Mouse (Mus musculus): Measurements from ENCODE around the gene Hydin. TPM values are rescaled to one million over a fixed set of nuclear protein-coding genes. Genes with fewer than 3 reads are reported as not detected.

The Hydin gene
- polyA plus RNA-seq, 1 experiment from 2014 or later = 0.23 TPM

GRCm38 (mm10) chr8:110650838-110651237, 384.1 kb downstream of the Hydin start:
- Histone ChIP-seq H3K4me1 (ENCODE audit: control insufficient read depth, insufficient read depth, low read length) (no peaks in the 10 kb centered on the region), H3K9me3 (replicated peaks; ENCODE audit: control insufficient read depth, low read length) (no peaks in the 10 kb centered on the region), H3K9ac (ENCODE audit: low read length) (no peak overlapping the region), H3K27me3 (ENCODE audit: control insufficient read depth, insufficient read depth, low read length) (no peaks in the 10 kb centered on the region), H3K4me2 (ENCODE audit: low read depth, low read length) (no peak overlapping the region), H3K27ac (ENCODE audit: low read length) (no peak overlapping the region), H3K4me3 (replicated peaks; ENCODE audit: low read length) (no peak overlapping the region), H3K36me3 (ENCODE audit: control insufficient read depth, insufficient read depth, low read length) (0 out of 2 replicates have a peak, but pooled peaks cover 3% of the 10 kb centered on the region)
- WGBS = 72% methylated on average over 9 of the region's 9 CpGs
- ATAC-seq (ENCODE audit: insufficient read depth, low FRiP score) = no peak

DNA sequence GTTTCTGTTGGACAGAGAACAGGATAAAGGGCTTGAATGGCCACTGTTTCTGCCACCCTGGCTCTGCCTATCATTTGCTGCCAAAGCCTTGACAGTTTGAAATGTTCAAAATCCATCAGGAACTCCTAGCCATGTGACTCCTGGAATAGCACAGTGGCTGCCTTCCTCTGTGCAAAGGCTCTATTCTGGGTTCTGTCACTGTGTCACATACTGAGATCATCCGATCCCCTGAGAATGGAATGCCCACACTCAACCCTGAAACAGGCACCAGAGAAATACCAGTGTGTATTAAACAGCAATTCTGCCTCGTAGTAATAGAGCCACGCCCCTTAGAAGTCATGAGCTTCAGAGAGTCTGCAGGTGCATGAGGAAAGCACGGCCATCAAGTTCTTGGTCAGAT, 385.1 kb downstream of the Hydin start:
- Histone ChIP-seq H3K4me1 (ENCODE audit: control insufficient read depth, insufficient read depth, low read length) (no peaks in the 10 kb centered on the region), H3K4me3 (replicated peaks; ENCODE audit: low read length) (no peak overlapping the region), H3K4me2 (ENCODE audit: low read depth, low read length) (no peak overlapping the region), H3K9me3 (replicated peaks; ENCODE audit: control insufficient read depth, low read length) (no peaks in the 10 kb centered on the region), H3K27me3 (ENCODE audit: control insufficient read depth, insufficient read depth, low read length) (no peaks in the 10 kb centered on the region), H3K36me3 (ENCODE audit: control insufficient read depth, insufficient read depth, low read length) (0 out of 2 replicates have a peak, but pooled peaks cover 3% of the 10 kb centered on the region), H3K9ac (ENCODE audit: low read length) (no peak overlapping the region), H3K27ac (ENCODE audit: low read length) (no peak overlapping the region)
- no peak for ATAC-seq (ENCODE audit: insufficient read depth, low FRiP score)
- 69% methylated on average over 4 of the region's 4 CpGs for WGBS

DNA sequence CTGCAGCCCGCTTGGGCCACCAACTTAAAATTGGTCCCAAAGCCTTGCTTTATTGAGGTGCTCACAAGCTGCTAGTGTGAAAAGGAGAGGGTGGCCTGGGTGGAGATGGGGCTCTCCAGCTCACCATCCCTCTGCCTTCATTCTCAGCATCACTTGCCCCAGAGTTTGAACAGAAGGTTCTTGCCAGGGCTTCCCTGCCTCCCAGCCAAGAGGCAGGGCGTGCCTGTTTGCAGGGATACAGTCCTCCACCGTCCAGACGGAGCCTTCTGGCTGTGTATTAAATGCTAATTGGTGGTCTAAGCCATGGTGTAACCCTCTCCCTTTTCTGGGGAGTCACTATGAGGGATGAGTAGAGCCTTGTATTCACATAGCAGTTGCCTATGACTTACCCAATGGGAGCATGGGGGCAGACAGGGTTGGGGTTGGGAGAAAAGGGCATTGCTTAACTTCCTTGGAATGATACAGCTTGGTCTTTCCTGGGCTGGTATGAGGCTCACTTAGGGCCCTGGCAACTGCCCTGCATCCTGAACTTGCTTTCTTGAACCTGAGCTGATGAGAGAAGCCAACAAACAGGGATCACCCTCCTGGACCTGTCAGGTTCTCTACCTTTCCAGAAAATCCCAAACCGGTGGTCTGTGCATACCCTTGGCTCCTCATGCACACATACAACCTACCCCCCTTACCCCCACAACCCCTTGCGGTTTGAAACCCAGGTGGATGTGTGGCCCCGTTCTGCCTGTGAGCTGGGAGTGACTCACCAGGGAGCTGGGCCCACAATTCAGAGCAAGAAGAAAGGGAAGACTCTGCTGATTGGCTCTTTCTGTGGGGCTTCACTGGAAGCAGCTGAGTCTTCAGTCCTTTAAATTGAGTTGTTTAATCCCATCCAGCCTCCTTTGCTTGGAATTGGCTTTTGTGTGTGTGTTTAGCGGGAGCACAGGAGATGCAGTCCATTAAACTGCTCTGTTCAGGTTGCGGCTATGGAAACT, 387.6 kb downstream of the Hydin start:
- Histone ChIP-seq H3K9ac (ENCODE audit: low read length) (no peak overlapping the region), H3K27ac (ENCODE audit: low read length) (no peak overlapping the region), H3K36me3 (ENCODE audit: control insufficient read depth, insufficient read depth, low read length) (no peaks in the 10 kb centered on the region), H3K4me2 (ENCODE audit: low read depth, low read length) (no peak overlapping the region), H3K27me3 (ENCODE audit: control insufficient read depth, insufficient read depth, low read length) (no peaks in the 10 kb centered on the region), H3K4me3 (replicated peaks; ENCODE audit: low read length) (no peak overlapping the region), H3K9me3 (replicated peaks; ENCODE audit: control insufficient read depth, low read length) (no peaks in the 10 kb centered on the region), H3K4me1 (ENCODE audit: control insufficient read depth, insufficient read depth, low read length) (no peaks in the 10 kb centered on the region)
- no peak for ATAC-seq (ENCODE audit: insufficient read depth, low FRiP score)
- WGBS = 85% methylated on average over 9 of the region's 9 CpGs

- H3K27ac ChIP-seq (ENCODE audit: low read length) = no peak overlapping the region
- no peak overlapping the region for H3K4me2 ChIP-seq (ENCODE audit: low read depth, low read length)
- no peaks in the 10 kb centered on the region for H3K4me1 ChIP-seq (ENCODE audit: control insufficient read depth, insufficient read depth, low read length)
- H3K27me3 ChIP-seq (ENCODE audit: control insufficient read depth, insufficient read depth, low read length) = no peaks in the 10 kb centered on the region
- no peaks in the 10 kb centered on the region for H3K9me3 ChIP-seq (replicated peaks; ENCODE audit: control insufficient read depth, low read length)
- WGBS = 72% methylated on average over 1 of the region's 1 CpGs
- H3K36me3 ChIP-seq (ENCODE audit: control insufficient read depth, insufficient read depth, low read length) = no peaks in the 10 kb centered on the region
- H3K9ac ChIP-seq (ENCODE audit: low read length) = no peak overlapping the region
- H3K4me3 ChIP-seq (replicated peaks; ENCODE audit: low read length) = no peak overlapping the region
- ATAC-seq (ENCODE audit: insufficient read depth, low FRiP score) = no peak
Observed at GRCm38 (mm10) chr8:110655827-110656226, 389.1 kb downstream of the Hydin start.

DNA sequence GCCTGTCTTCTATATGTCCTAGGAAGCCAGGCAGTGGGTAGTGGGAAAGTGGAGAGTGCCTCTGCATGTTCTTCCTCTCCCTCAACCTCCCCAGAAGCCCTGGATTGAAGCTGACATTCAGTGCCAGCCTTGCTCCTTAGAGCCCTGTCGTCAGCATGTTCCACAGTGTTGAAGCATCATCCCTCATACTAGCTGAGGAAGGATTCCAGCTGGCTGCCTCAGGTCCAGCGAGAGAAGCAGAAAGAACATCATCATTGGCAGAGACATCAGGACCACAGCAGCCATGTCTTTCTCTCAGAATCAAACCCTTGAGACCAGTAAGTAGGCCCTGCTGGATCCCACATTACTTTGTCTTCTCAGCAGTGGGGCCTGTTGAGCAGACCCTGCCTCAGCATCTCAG, 390.9 kb downstream of the Hydin start:
- no peak for ATAC-seq (ENCODE audit: insufficient read depth, low FRiP score)
- Histone ChIP-seq H3K9ac (ENCODE audit: low read length) (no peak overlapping the region), H3K4me2 (ENCODE audit: low read depth, low read length) (no peak overlapping the region), H3K36me3 (ENCODE audit: control insufficient read depth, insufficient read depth, low read length) (no peaks in the 10 kb centered on the region), H3K9me3 (replicated peaks; ENCODE audit: control insufficient read depth, low read length) (no peaks in the 10 kb centered on the region), H3K4me3 (replicated peaks; ENCODE audit: low read length) (no peak overlapping the region), H3K4me1 (ENCODE audit: control insufficient read depth, insufficient read depth, low read length) (no peaks in the 10 kb centered on the region), H3K27ac (ENCODE audit: low read length) (no peak overlapping the region), H3K27me3 (ENCODE audit: control insufficient read depth, insufficient read depth, low read length) (no peaks in the 10 kb centered on the region)
- WGBS = 81% methylated on average over 2 of the region's 2 CpGs

Small RNA genes within 50 kb of the gene (microRNA-seq; reads per million reads assigned to microRNA genes)
- gene Gm44489 (not detected), gene Gm47306 (not detected)

Other genes with a start within 250 kb of the Hydin start
- gene Chst4, start 227.2 kb upstream of the Hydin start, polyA plus RNA-seq (2015; fragmentation: Nextera tagmentation; extraction: Ambion mirVana) = 0.94 and 1.6 TPM in 2 replicates
- 6.5 and 7.1 TPM in 2 replicates for gene Zfp612, start 187.2 kb upstream of the Hydin start, polyA plus RNA-seq (2015; fragmentation: Nextera tagmentation; extraction: Ambion mirVana)
- gene Gm21964, start 165.8 kb upstream of the Hydin start, polyA plus RNA-seq (2015; fragmentation: Nextera tagmentation; extraction: Ambion mirVana) = not detected in 2 replicates
- not detected in 2 replicates for gene Gm17720, start 164.2 kb upstream of the Hydin start, polyA plus RNA-seq (2015; fragmentation: Nextera tagmentation; extraction: Ambion mirVana)
- gene Calb2, start 98.8 kb upstream of the Hydin start, polyA plus RNA-seq (2015; fragmentation: Nextera tagmentation; extraction: Ambion mirVana) = 0.15 and 0.47 TPM in 2 replicates
- gene Cmtr2, start 51.3 kb upstream of the Hydin start, polyA plus RNA-seq (2015; fragmentation: Nextera tagmentation; extraction: Ambion mirVana) = 8.5 and 9.2 TPM in 2 replicates

Data from stomach, embryonic 16.5 days (tissue).